Mouse (Mus musculus) liver, embryonic 16.5 days (tissue): ENCODE data around the gene Tmem205. TPM values are rescaled to one million over a fixed set of nuclear protein-coding genes. Genes with fewer than 3 reads are reported as not detected.

Experiments
- ATAC-seq: fragments of 200-750 bp; cut with Nextera tagmentation; 2 replicates; pipeline ENCODE4 v1.8.0; 2017; ENCODE audit warnings: low read depth, mild to moderate bottlenecking, moderate number of reproducible peaks, moderate library complexity
- H3K27ac ChIP-seq: fragments of 300-500 bp; sonication (generic); 2 replicates; pipeline ENCODE4 v1.5.1; 2014; ENCODE audit warnings: mild to moderate bottlenecking, low read length
- H3K27me3 ChIP-seq: fragments of 300-500 bp; sonication (generic); 2 replicates; pipeline ENCODE4 v1.6.1; 2014; ENCODE audit warnings: low read depth, low read length, mixed read lengths; ENCODE audit not compliant: control insufficient read depth, insufficient read depth
- H3K36me3 ChIP-seq: fragments of 300-500 bp; sonication (generic); 2 replicates; pipeline ENCODE4 v1.6.1; 2014; ENCODE audit warnings: mild to moderate bottlenecking; ENCODE audit not compliant: control insufficient read depth, insufficient read depth
- H3K4me1 ChIP-seq: fragments of 300-500 bp; sonication (generic); 2 replicates; pipeline ENCODE4 v1.6.1; 2014; ENCODE audit warnings: low read depth, low read length, mixed read lengths; ENCODE audit not compliant: control insufficient read depth
- H3K4me2 ChIP-seq: fragments of 300-500 bp; sonication (generic); 2 replicates; pipeline ENCODE4 v1.6.1; 2014; ENCODE audit warnings: low read depth, low read length, mixed read lengths
- H3K4me3 ChIP-seq: fragments of 300-500 bp; sonication (generic); 2 replicates; pipeline ENCODE4 v1.5.1; 2014; ENCODE audit warnings: low read depth, mild to moderate bottlenecking, low read length
- H3K9ac ChIP-seq: fragments of 300-500 bp; sonication (generic); 2 replicates; pipeline ENCODE4 v1.6.1; 2014; ENCODE audit warnings: low read depth, low read length
- H3K9me3 ChIP-seq: fragments of 300-500 bp; sonication (generic); replicated peaks from 2 replicates; pipeline ENCODE4 v1.6.1; 2016; ENCODE audit warnings: low read length; ENCODE audit not compliant: control insufficient read depth
- WGBS: fragments of 180-500 bp; shearing (Covaris S2); extraction: QIAGEN DNeasy Blood & Tissue Kit; methylation state at CpG from one replicate; pipeline ENCODE4 v1.1.7; 2014; ENCODE audit not compliant: insufficient replicate concordance; 5-methylcytosine and 5-hydroxymethylcytosine counted together
- polyA plus RNA-seq: library from polyadenylated mRNA; unstranded; fragments of >200 nt; fragmentation: Nextera tagmentation; extraction: Ambion mirVana; gene quantifications from 2 replicates; pipeline ENCODE4 v1.2.1, GENCODE M21; 2015

The Tmem205 gene
- polyA plus RNA-seq, 1 experiment from 2014 or later: 194 TPM

GRCm38 (mm10) chr9:21950322-21950721 is 23.0 kb upstream of the Tmem205 start:
- Histone ChIP-seq H3K9ac (no peak overlapping the region), H3K27ac (no peak overlapping the region), H3K9me3 (no peaks in the 10 kb centered on the region), H3K36me3 (no peaks in the 10 kb centered on the region), H3K4me3 (no peak overlapping the region), H3K4me2 (no peak overlapping the region), H3K4me1 (peaks cover 5% of the 10 kb centered on the region), H3K27me3 (peaks cover 2% of the 10 kb centered on the region)
- WGBS: 14% methylated on average over 11 of the region's 11 CpGs
- no peak for ATAC-seq

GRCm38 (mm10) chr9:21948790-21949189 is 21.4 kb upstream of the Tmem205 start:
- Histone ChIP-seq H3K36me3 (no peaks in the 10 kb centered on the region), H3K4me3 (no peak overlapping the region), H3K27me3 (peaks cover 2% of the 10 kb centered on the region), H3K4me2 (no peak overlapping the region), H3K27ac (no peak overlapping the region), H3K4me1 (peaks cover 4% of the 10 kb centered on the region; the same call in 1 of the 2 replicates), H3K9ac (no peak overlapping the region), H3K9me3 (no peaks in the 10 kb centered on the region)
- ATAC-seq: no peak
- 55% methylated on average over 6 of the region's 6 CpGs for WGBS

GRCm38 (mm10) chr9:21948146-21948545 is 20.8 kb upstream of the Tmem205 start:
- Histone ChIP-seq H3K27me3 (peaks cover 2% of the 10 kb centered on the region), H3K4me3 (no peak overlapping the region), H3K27ac (no peak overlapping the region), H3K36me3 (no peaks in the 10 kb centered on the region), H3K4me2 (no peak overlapping the region), H3K9me3 (no peaks in the 10 kb centered on the region), H3K9ac (no peak overlapping the region), H3K4me1 (peaks cover 4% of the 10 kb centered on the region; the same call in 1 of the 2 replicates)
- 33% methylated on average over 8 of the region's 8 CpGs for WGBS
- ATAC-seq: no peak

- H3K4me3 ChIP-seq: no peak overlapping the region
- no peak overlapping the region for H3K9ac ChIP-seq
- no peak overlapping the region for H3K4me2 ChIP-seq
- H3K4me1 ChIP-seq: peaks cover 4% of the 10 kb centered on the region; the same call in 1 of the 2 replicates
- H3K36me3 ChIP-seq: no peaks in the 10 kb centered on the region
- peaks cover 2% of the 10 kb centered on the region for H3K27me3 ChIP-seq
- no peak overlapping the region for H3K27ac ChIP-seq
- H3K9me3 ChIP-seq: no peaks in the 10 kb centered on the region
- no peak for ATAC-seq
- 3% methylated on average over 28 of the region's 28 CpGs for WGBS
These were observed 20.3 kb upstream of the Tmem205 start for GRCm38 (mm10) chr9:21947540-21948130.

- Histone ChIP-seq H3K27me3 (peaks cover 2% of the 10 kb centered on the region), H3K4me2 (no peak overlapping the region), H3K4me3 (no peak overlapping the region), H3K27ac (no peak overlapping the region), H3K9ac (no peak overlapping the region), H3K4me1 (peaks cover 4% of the 10 kb centered on the region; the same call in 1 of the 2 replicates), H3K9me3 (no peaks in the 10 kb centered on the region), H3K36me3 (no peaks in the 10 kb centered on the region)
- 18% methylated on average over 23 of the region's 23 CpGs for WGBS
- ATAC-seq: peak; percentile 50; the same call in 1 of the 2 replicates
These were observed 16.9 kb upstream of the Tmem205 start for GRCm38 (mm10) chr9:21944267-21944666.

- no peaks in the 10 kb centered on the region for H3K36me3 ChIP-seq
- 52% methylated on average over 12 of the region's 12 CpGs for WGBS
- H3K4me1 ChIP-seq: peaks cover 4% of the 10 kb centered on the region; the same call in 1 of the 2 replicates
- H3K27me3 ChIP-seq: no peaks in the 10 kb centered on the region; the same call in 1 of the 2 replicates
- H3K4me3 ChIP-seq: no peak overlapping the region
- H3K27ac ChIP-seq: no peak overlapping the region
- no peak for ATAC-seq
- no peak overlapping the region for H3K9ac ChIP-seq
- no peaks in the 10 kb centered on the region for H3K9me3 ChIP-seq
- H3K4me2 ChIP-seq: no peak overlapping the region
These were observed 16.3 kb upstream of the Tmem205 start for GRCm38 (mm10) chr9:21943638-21944037.

GRCm38 (mm10) chr9:21943046-21943445 is 15.7 kb upstream of the Tmem205 start:
- H3K4me1 ChIP-seq: peaks cover 4% of the 10 kb centered on the region; the same call in 1 of the 2 replicates
- H3K9me3 ChIP-seq: no peaks in the 10 kb centered on the region
- no peak overlapping the region for H3K4me3 ChIP-seq
- H3K9ac ChIP-seq: no peak overlapping the region
- H3K27me3 ChIP-seq: no peaks in the 10 kb centered on the region
- 62% methylated on average over 11 of the region's 12 CpGs for WGBS
- no peak overlapping the region for H3K27ac ChIP-seq
- no peak for ATAC-seq
- no peak overlapping the region for H3K4me2 ChIP-seq
- H3K36me3 ChIP-seq: no peaks in the 10 kb centered on the region

GRCm38 (mm10) chr9:21938234-21938855 is 11.0 kb upstream of the Tmem205 start:
- no peak for ATAC-seq
- no peak overlapping the region for H3K9ac ChIP-seq
- no peak overlapping the region for H3K27ac ChIP-seq
- no peaks in the 10 kb centered on the region for H3K27me3 ChIP-seq
- no peaks in the 10 kb centered on the region for H3K36me3 ChIP-seq
- WGBS: 63% methylated on average over 4 of the region's 4 CpGs
- no peak overlapping the region for H3K4me3 ChIP-seq
- peaks cover 3% of the 10 kb centered on the region for H3K4me1 ChIP-seq
- H3K4me2 ChIP-seq: no peak overlapping the region
- no peaks in the 10 kb centered on the region for H3K9me3 ChIP-seq

GRCm38 (mm10) chr9:21937711-21938175 is 10.4 kb upstream of the Tmem205 start:
- no peak overlapping the region for H3K27ac ChIP-seq
- no peak for ATAC-seq
- H3K9ac ChIP-seq: no peak overlapping the region
- peaks cover 3% of the 10 kb centered on the region for H3K4me1 ChIP-seq
- H3K36me3 ChIP-seq: no peaks in the 10 kb centered on the region
- 72% methylated on average over 4 of the region's 4 CpGs for WGBS
- H3K4me3 ChIP-seq: no peak overlapping the region
- H3K27me3 ChIP-seq: no peaks in the 10 kb centered on the region
- no peak overlapping the region for H3K4me2 ChIP-seq
- H3K9me3 ChIP-seq: no peaks in the 10 kb centered on the region
